Mouse (Mus musculus) spleen, adult 2 months (tissue): ENCODE measurements around the gene Gm28374.

Source experiments
- CTCF ChIP-seq: fragments of 200-500 bp; IDR thresholded peaks from 2 replicates; pipeline ENCODE4 v1.5.1; 2011; ENCODE audit warnings: mild to moderate bottlenecking, inconsistent platforms; ENCODE audit not compliant: insufficient read depth, insufficient read length, insufficient replicate concordance; ENCODE audit errors: extremely low read depth
- POLR2A ChIP-seq: fragments of 200-500 bp; IDR thresholded peaks from 2 replicates; pipeline ENCODE4 v1.6.1; 2011; ENCODE audit warnings: low read depth, low read length, inconsistent platforms

GRCm38 (mm10) chr19:6054296-6054695 lies 27.8 kb downstream of the Gm28374 start:
- TF ChIP-seq CTCF (no peak), POLR2A (no peak)
